ENCODE assay signal across 14 mouse cellular contexts in the genomic region with DNA sequence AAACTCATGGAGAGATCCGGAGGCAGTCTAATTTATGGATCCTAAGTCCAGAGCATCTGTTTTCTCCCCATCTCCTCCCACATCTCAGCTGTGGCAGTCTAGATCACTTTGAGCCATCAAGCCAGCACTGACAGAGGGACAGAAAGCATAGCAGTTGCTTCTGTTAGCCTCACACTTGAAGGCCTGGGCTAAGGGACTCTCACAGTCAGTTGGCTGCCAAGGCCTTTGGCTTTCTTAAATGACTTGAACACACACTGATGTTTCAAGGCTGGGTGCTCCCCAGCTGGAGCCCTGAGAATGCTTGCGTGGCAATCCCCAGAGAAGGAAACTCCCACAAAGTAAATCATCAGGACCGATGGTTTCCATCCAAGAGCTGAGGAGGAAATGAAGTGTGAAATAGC. TPM values are rescaled to one million over a fixed set of nuclear protein-coding genes. Genes with fewer than 3 reads are reported as not detected.
DNase-seq lines count a peak whose midpoint lies in the region; TF ChIP-seq lines count a peak whose summit lies in the region.
"Had no signal": no experiment of that assay in that cellular context is flagged by ENCODE, and none has a peak within 500 bp of the region (broad histone marks: within the 10 kb centered on the region; RNA-seq: fewer than 3 reads in every experiment).

No protein-coding gene starts in this region.

- peak overlapping the region; percentile 89 for H3K27ac ChIP-seq in gastrocnemius, adult 2 months
- H3K27ac ChIP-seq: forebrain, embryonic 15.5 days; heart, embryonic 13.5 days; hindbrain, embryonic 12.5 days had no signal

- no peak for TF ChIP-seq CTCF in gastrocnemius, adult 2 months (IDR thresholded peaks at IDR 0.05)

- intact Hi-C loops in gastrocnemius, adult 2 months (cut with DNase I) = no loop called here

- peak; percentile 23 for DNase-seq in layer of hippocampus, adult 11-12 months (ENCODE audit: low spot score)
- no peak for DNase-seq in layer of hippocampus, postnatal 25 days (ENCODE audit: extremely low spot score in 1 of 2, low spot score in 1 of 2)
- DNase-seq in gastrocnemius, adult 2 months = peak; percentile 76
- peak; percentile 52 to 60 for DNase-seq in left cerebral cortex, adult 9 months (ENCODE audit: low spot score in 2 of 2)
- DNase-seq in skeletal muscle tissue, adult 2 months (ENCODE audit: low read depth, low spot score) = peak; percentile 91
- DNase-seq in cerebellum, adult 9-11 months = no peak
- no peak for DNase-seq in cerebellum, adult 18-20 months
- DNase-seq: adrenal gland, adult 8-10 months; kidney, adult 8-10 months; liver; thymus, postnatal 14 days had no signal

- no peak overlapping the region for H3K4me3 ChIP-seq in gastrocnemius, adult 2 months
- H3K4me3 ChIP-seq: forebrain, embryonic 15.5 days; heart, embryonic 13.5 days; hindbrain, embryonic 12.5 days had no signal

RNA-seq across cellular contexts. Expression of gene Tbx15, which starts 52.4 kb away (rescaled TPM):
- total RNA-seq in layer of hippocampus, postnatal 25 days (2021) = under 1 TPM; 0.37 to 0.66 TPM
- total RNA-seq in gastrocnemius, adult 2 months (2021) = 100 to 1,000 TPM; 105 to 145 TPM

Comparison
In these comparisons a context has a peak if more than half of its experiments do, and no peak if none do; other contexts are left out.
1. DNase-seq: peak in layer of hippocampus, adult 11-12 months (single experiment), gastrocnemius, adult 2 months (single experiment), left cerebral cortex, adult 9 months (2 of 2) and skeletal muscle tissue, adult 2 months (single experiment); none in layer of hippocampus, postnatal 25 days (0 of 2), cerebellum, adult 9-11 months (single experiment) and cerebellum, adult 18-20 months (0 of 2).
2. RNA of gene Tbx15, which starts 52.4 kb away (total RNA-seq): 105 to 145 TPM in gastrocnemius, adult 2 months; 0.37 to 0.66 TPM in layer of hippocampus, postnatal 25 days; every median in the first group is over 10 times any median in the second.